Mouse (Mus musculus) olfactory bulb, adult 2 months (tissue): Measurements from ENCODE around the gene Coro1c. TPM values are rescaled to one million over a fixed set of nuclear protein-coding genes. Genes with fewer than 3 reads are reported as not detected.

Experiments used
- H3K27ac ChIP-seq: fragments of 200-500 bp; 2 replicates; pipeline ENCODE4 v1.5.1; 2012; ENCODE audit warnings: low read depth, low read length; ENCODE audit not compliant: insufficient read depth
- H3K4me1 ChIP-seq: fragments of 200-500 bp; 2 replicates; pipeline ENCODE4 v1.6.1; 2012; ENCODE audit warnings: low read length; ENCODE audit not compliant: control insufficient read depth, insufficient read depth
- H3K4me3 ChIP-seq: fragments of 200-500 bp; 2 replicates; pipeline ENCODE4 v1.5.1; 2012; ENCODE audit warnings: mild to moderate bottlenecking, low read depth, low read length, moderate library complexity; ENCODE audit not compliant: insufficient read depth
- CTCF ChIP-seq: fragments of 200-500 bp; IDR thresholded peaks from 2 replicates; pipeline ENCODE4 v1.5.1; 2012; ENCODE audit warnings: low read depth, mild to moderate bottlenecking, low read length, moderate library complexity; ENCODE audit not compliant: insufficient read depth
- POLR2A ChIP-seq: fragments of 200-500 bp; IDR thresholded peaks from 2 replicates; pipeline ENCODE4 v1.6.1; 2012; ENCODE audit warnings: mild to moderate bottlenecking, low read depth, low read length, moderate library complexity; ENCODE audit not compliant: insufficient read depth
- WGBS: fragments of 180-500 bp; shearing (Covaris S2); methylation state at CpG from one replicate; pipeline ENCODE4 v1.1.7; 2018; 5-methylcytosine and 5-hydroxymethylcytosine counted together
- polyA plus RNA-seq: library from polyadenylated mRNA; stranded (reverse); fragments of >200 nt; gene quantifications from 2 replicates; pipeline ENCODE4 v1.2.4, GENCODE M21; 2012; ENCODE audit warnings: low replicate concordance; ENCODE audit not compliant: missing spikeins, insufficient read depth, insufficient read length

The Coro1c gene
- polyA plus RNA-seq, 1 experiment: not detected

DNA sequence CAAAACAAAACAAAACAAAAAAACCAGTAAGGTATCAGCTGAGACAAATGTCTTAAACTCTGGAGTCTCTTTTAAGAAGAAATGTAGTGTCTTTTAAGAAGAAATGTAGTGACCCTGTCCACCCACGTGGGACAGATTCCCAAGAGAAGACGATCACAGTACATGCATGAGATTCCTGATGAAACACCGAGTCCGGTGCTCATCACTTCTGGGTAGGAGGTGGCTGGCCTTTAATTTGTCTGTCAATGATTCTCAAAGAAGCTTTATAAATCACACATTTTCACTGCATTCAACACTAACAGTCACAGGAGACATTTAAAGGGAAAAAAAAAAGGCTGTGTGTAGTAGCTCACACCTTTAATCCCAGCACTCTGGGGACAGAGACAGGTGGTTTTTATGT lies 18.6 kb downstream of the Coro1c start:
- Histone ChIP-seq H3K4me1 (peaks cover 33% of the 10 kb centered on the region), H3K27ac (no peak overlapping the region), H3K4me3 (no peak overlapping the region)
- no peak for TF ChIP-seq CTCF
- TF ChIP-seq POLR2A: no peak
- 55% methylated on average over 4 of the region's 4 CpGs for WGBS

DNA sequence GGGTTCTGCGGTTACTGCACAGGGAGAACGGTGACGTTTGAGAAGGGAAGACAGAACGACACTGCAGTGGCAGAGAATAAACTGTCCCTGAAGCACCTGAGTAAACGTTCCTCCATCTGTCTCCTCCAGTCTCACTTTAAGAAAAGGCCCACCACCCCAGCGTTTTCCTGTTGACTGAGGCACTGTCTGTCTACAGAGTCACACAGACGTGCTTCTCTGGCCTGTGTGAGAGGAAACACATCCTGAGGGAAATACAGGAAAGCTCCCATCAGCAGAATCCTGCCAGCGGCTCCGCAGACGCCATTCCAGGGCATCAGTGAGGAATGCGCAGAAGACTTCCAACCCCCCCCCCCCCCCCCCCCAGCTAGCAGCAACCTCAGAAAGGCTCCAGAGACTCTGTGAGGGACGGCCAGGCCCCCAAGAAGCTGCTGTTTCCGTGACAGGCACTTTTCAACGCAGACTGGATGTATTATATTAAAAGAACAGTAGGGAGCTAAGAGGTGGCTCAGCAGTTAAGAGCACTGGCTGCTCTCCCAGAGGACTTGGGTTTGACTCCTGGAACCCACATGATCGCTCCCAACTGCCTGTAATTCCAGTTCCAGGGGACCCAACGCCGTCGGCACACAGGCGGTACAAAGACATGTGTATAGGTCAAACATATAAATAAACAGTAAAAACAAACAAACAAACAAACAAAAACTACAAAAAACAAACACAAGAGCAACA lies 19.2 kb downstream of the Coro1c start:
- H3K4me3 ChIP-seq: no peak overlapping the region
- WGBS: 39% methylated on average over 19 of the region's 19 CpGs
- TF ChIP-seq CTCF: no peak
- TF ChIP-seq POLR2A: no peak
- H3K4me1 ChIP-seq: peaks cover 36% of the 10 kb centered on the region
- H3K27ac ChIP-seq: no peak overlapping the region

DNA sequence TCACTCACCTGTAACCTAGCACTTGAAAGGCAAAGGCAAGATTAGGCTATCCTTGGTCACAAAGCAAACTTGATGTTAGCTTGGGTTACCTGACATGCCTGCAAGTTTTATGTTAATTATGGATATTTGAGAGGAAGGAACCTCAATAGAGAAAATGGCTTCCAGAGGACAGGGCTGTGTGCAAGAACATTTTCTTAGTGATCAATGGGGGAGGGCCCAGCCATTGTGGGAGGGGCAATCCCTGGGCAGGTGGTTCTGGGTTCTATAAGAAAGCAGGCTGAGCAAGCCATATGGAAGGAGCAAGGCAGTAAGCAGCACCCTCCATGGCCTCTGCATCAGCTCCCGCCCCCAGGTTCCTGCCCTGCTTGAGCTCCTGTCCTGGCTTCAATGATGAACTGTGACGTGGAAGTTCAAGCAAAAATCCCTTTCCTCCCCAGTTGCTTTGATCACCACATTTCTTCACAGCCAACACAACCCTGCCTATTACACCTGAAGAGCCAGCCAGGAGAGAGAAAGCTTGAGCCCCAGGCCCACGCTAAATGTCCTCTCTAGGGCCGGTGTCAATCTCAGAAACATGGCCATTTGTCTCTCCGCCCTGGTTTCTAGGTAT lies 20.3 kb downstream of the Coro1c start:
- peaks cover 37% of the 10 kb centered on the region for H3K4me1 ChIP-seq
- WGBS: 91% methylated on average over 5 of the region's 5 CpGs
- H3K27ac ChIP-seq: no peak overlapping the region
- TF ChIP-seq CTCF (no peak), POLR2A (no peak)
- H3K4me3 ChIP-seq: no peak overlapping the region

DNA sequence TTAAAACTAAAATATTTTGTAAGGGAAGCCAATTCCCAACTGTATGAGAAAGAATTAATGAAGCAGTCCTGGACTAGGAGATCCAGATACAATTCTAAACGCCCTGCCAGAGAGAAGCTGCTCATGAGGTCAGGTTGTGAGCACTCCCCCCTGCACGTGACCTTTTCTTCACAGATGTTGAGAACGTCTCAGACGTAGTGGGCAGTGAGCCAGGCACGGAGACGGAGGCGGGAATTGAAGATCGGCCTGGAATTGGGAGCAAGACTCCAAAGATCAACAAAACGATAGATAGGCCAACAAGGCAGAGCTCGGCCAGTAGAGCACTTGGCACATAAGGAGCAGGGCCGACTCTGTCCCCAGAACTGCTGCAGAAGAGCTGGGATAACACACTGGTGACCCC lies 21.4 kb downstream of the Coro1c start:
- Histone ChIP-seq H3K27ac (no peak overlapping the region), H3K4me1 (peaks cover 48% of the 10 kb centered on the region), H3K4me3 (no peak overlapping the region)
- WGBS: 35% methylated on average over 11 of the region's 11 CpGs
- TF ChIP-seq POLR2A (no peak), CTCF (no peak)

DNA sequence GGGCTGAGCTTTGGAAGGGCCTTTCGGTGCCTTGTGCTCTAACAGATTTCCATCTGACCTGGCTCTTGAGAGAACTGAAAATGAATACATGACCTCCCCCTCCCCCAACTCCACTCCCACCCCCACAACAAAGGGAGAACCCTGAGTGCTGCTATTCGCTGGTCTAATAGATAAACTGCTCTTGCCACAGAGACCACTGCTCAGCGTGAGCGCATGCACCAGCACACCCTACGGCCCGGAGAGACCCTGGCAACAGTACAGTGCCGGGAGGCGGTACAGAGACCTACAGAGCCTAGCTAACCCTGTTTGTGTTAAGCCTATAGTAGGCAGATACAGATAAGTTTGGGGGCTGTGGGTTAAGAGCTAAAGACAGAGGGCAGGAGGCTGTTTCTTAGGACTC lies 22.9 kb downstream of the Coro1c start:
- Histone ChIP-seq H3K27ac (no peak overlapping the region), H3K4me3 (no peak overlapping the region), H3K4me1 (peaks cover 57% of the 10 kb centered on the region)
- no peak for TF ChIP-seq CTCF
- no peak for TF ChIP-seq POLR2A
- 79% methylated on average over 8 of the region's 8 CpGs for WGBS

DNA sequence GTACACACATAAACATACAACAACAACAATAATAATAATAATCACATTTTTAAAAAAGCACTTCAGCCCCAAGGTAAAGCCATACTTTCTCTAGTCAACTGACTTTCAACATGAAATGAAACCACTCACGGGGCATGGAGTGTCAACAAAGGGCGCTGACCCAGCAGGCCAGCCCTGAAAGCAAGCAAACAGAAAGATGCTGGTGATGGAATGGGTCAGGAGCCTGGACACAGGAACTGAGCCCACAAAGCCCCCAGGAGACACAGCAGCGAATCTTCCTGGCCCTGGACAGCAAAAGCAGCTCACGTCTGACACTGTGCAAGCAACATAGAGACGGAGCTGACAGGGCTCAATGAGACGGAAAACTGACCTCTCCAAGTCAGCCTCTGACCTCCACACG lies 23.8 kb downstream of the Coro1c start:
- TF ChIP-seq CTCF: no peak
- TF ChIP-seq POLR2A: no peak
- Histone ChIP-seq H3K4me3 (no peak overlapping the region), H3K27ac (no peak overlapping the region), H3K4me1 (peaks cover 64% of the 10 kb centered on the region)
- 87% methylated on average over 7 of the region's 7 CpGs for WGBS

DNA sequence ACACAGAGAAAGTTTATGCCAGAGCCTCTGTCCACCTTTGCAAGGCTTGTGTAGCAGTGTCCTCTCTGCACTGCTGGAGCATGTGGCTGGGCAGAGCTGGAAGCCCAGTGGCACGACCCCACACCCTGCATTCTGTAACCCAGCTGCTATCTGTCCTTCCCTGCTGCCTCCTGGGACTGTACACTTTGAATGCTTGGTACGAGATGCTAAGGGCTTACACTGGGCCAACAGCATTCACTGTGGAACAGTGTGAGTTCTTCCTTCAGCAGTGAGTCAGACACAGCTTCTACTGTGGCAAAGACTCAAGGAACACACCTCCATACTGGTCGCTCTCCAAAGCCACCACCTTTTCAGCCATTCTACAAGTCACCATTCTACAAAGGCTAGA lies 25.2 kb downstream of the Coro1c start:
- Histone ChIP-seq H3K4me3 (no peak overlapping the region), H3K4me1 (peaks cover 60% of the 10 kb centered on the region), H3K27ac (no peak overlapping the region)
- TF ChIP-seq POLR2A: no peak
- no peak for TF ChIP-seq CTCF
- WGBS: 25% methylated on average over 3 of the region's 3 CpGs

DNA sequence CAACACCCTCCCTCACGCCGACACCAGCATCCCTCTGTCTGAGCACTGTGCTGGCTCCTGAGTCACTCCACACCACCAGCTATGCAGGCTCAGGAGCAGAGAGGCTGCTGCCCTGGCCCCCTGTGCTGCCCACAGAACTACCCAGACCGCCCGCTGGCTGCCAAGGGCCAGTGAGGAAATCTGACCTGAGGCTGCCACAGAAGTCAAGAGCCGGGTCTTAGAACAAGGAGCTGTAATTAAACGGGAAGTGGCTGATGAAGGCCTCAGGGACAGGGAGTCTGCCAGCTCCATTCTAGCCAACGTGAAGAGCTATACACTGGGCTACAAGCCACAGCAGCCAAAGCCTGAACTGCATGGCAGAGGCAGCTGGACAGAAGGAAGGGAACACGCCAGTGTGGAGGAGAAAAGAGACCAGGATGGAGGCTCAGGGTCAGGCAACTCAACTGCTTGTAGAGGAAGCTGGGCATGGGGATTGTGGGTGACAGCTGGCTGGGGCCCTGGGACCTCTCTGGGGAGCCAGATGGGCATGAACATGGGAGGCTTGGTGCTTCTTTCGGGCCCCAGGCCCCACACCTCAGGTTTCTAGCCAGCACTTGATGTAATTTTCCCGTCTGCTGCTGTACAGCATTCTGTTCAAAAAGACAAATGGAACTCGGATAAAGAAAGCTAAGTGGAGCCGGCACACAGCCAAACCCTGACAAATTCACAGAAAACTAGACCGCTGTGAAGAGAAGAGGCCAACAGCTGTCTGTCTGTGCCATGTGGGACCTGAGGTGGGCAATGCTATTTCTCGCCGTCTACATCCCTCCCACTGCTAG lies 25.8 kb downstream of the Coro1c start:
- WGBS: 43% methylated on average over 15 of the region's 15 CpGs
- no peak overlapping the region for H3K4me3 ChIP-seq

DNA sequence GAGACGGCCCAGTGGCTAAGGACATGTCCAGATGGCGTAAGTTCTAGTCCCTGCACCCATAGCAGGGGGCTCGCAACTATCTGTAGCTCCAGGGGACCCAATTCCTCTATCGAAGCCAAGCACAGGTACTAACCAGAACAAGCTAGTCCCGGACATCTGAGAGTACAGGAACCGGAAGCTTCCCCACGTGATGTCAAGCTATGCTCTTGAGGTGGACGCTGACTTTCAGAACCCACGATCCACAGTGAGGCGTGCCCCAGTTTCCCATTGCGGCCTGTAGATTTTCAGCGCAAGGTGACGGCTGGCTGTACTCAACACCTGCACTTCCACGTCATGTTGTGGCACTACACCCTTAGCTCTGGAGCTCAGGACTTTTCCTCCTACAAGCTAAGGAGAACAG lies 27.4 kb downstream of the Coro1c start:
- H3K4me3 ChIP-seq: no peak overlapping the region
- TF ChIP-seq POLR2A (no peak), CTCF (no peak)
- WGBS: 86% methylated on average over 14 of the region's 14 CpGs
- H3K27ac ChIP-seq: 0 out of 2 replicates have a peak overlapping the region, but pooled peaks have one; percentile 12
- H3K4me1 ChIP-seq: peaks cover 59% of the 10 kb centered on the region

More for the DNA sequence above, 25.8 kb downstream of the Coro1c start:
- no peak overlapping the region for H3K27ac ChIP-seq
- TF ChIP-seq POLR2A (no peak), CTCF (no peak)
- H3K4me1 ChIP-seq: peaks cover 58% of the 10 kb centered on the region
